Mouse (Mus musculus) lung, postnatal 14 days (tissue): ENCODE measurements around the gene Myo1d.

Experiments used
- DNase-seq: peaks from one replicate; pipeline ENCODE4 v3.0.0; 2021

Gene Myo1d

DNA sequence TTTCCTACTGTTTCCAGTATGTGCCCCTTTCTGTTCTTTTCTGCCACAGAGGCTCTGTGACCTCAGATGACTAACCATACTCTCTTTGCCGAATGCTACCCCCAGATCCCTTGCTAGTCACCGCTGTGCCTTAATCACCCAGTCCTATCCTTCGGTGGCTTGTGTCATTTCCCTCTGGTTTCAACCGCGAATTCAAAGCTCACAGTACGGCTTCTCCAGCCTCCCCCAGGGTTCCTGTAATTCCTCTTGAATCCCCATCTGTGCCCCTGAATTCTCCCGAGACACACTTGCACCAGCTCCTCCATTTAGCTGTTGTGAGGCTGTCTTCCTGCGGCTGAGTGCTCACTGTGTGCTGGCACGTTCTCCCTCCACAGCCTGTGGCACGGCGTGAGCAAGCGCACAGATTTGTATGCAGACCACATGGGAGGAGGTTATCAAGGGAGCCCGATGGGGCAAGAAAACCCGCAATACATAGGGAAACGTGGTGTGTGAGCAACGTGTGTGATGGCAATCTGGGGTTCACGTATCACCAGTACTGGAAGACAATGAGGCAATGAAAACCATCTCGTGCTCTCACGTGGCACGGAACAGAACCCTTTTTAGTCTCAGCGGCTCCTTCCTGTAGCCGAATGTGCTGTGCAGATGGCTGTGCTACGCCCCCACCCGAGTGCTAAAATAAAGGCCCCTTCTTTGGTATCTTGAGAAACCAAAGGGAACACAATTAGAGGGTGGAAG is 177.0 kb downstream of the Myo1d start:
- DNase-seq, result no peak

DNA sequence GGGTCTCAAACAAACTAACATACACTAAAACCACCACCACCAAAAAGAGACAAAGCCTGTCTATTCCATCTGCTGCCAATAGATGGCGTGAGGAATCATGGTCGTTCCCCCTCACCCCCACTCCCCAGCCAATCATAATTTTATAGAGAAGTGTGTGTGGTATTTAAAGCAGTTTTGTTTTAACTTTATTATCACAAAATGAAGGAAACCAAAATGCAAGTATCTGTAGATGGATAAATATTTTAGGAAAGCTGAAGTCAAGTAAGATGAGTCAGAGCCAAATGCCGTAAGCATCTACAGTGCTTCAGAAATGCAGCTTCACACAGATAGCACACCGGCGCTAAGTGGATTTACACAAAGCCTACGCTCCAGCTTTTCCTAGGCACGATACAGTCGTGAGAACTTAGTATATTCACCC is 177.8 kb downstream of the Myo1d start:
- no peak for DNase-seq

DNA sequence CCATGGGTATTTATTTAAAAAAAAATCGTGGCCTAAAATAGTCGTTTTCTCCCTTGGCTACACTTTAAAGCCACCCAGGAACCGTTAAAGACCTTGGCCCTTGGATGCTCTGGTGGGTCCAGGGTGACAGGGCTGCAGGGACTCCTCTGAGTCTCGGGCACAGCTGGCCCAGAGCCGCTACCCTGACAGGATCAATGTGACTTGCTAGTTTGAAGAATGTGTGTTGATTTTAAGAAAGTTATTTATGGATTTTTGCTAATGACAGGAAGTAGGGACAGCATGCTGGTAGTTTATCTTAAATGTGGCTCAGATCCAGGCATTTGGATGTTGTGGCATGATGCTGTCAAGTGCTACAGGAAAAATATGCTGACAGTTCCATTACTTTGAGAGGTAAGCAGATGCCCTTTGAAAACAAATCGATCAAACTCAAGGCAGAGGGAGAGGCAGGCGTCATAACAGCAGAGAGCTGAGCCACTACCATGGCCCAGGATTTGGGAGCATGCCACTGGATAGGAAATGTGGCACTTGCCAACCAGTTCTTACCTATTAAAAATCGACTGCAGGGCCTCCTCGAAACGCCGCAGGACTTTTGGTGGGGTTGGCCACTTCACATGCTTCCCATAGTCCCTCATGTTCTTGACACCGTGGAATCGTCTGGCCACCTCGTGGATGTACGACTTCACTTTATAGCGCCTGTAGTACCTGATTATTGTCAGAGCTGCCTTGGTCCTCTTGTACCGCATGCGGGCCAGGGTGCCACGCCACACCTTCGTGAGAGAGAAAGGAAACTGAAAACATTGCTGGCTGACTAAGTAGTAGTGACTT is 178.6 kb downstream of the Myo1d start:
- peak; percentile 3 for DNase-seq

DNA sequence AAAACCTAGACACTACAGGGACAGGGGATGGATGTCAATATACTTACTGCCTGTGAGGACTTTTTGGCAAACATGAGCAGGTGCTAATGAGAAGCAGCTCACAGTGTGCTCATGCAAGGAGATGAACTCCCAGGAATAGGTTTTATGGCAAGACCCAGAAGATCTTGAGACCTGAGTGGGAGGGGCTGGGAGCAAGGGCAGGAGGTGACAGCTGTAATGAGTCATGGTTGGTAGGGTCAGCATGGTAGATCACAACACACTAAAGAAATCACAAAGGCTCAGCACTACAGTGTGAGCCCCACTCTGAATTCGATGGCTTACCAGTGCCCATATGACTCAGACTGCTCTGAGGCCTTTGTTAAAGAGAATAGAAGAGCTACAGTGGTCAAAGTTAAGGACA is 184.3 kb downstream of the Myo1d start:
- DNase-seq, result no peak

DNA sequence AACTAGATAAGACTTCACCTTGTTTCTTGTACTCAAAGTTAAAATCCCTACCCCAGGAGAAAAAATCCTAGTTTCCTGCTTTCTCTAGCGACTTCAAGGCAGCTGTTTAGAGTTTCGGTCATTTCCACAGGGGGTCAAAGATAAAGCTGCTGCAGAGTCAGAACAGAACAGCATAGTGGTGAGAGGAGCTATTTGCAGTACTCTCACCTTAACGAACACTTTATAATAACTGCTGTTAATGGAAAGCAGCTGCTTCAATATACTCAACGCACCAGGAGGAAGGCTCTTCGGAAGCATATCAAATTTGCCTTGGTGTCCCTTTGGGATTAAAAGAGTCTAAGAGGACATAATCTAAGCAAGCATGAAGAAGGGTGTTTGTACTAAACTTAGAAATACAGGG is 190.4 kb downstream of the Myo1d start:
- DNase-seq, result no peak

DNA sequence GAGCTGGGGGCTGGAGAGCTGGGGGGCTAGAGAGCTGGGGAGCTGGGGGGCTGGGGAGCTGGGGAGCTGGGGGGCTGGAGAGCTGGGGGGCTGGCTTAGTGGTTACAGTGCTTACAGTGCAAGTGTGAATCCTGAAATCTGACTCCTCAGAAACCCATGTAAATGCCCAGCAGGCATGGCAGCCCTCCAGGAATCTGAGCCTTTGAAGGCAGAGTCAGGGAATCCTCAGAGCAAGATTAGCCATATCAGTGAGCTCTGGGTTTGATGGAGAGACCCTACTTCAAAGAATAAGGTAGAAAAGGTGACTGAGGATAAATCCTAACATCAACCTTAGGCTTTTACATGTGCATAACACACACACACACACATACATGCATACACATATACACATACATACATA is 194.1 kb downstream of the Myo1d start:
- DNase-seq, result no peak

DNA sequence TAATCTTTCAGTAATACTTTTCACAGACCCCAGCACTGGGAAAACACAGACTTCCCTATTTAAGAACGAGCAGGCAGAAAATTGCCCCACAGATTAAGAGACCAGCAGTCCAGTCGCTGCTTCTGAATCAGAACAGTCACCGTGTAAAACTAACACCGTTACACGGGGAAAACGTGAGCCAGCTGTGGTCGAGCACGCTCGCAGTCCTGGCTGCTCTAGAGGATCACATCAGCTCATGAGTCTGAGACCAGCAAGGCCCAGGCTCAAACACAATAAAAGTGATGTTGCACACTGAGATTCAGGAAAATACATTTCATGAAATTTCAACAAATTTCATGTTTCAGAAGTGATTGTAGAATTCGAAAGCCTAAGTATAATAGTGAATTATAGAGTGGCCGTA is 194.6 kb downstream of the Myo1d start:
- no peak for DNase-seq

DNA sequence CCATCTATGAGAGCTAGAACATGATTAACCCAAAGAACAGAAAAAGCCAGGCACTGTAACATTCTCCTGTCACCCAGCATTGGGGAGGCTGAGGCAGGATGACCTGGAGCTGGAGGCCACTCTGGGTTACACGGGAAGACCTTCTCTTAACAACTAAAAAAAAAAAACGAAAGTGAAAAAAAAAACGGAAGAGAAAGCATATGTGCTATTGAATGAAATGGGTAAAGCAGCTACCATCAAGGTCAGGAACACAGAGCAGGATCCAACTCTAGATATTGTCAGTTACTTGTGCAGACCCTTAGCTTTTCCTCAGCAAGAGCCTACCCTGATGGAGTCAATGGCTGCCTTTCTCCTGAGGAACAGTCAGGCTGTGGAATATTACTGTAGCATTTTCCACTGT is 199.3 kb downstream of the Myo1d start:
- DNase-seq, result no peak

DNA sequence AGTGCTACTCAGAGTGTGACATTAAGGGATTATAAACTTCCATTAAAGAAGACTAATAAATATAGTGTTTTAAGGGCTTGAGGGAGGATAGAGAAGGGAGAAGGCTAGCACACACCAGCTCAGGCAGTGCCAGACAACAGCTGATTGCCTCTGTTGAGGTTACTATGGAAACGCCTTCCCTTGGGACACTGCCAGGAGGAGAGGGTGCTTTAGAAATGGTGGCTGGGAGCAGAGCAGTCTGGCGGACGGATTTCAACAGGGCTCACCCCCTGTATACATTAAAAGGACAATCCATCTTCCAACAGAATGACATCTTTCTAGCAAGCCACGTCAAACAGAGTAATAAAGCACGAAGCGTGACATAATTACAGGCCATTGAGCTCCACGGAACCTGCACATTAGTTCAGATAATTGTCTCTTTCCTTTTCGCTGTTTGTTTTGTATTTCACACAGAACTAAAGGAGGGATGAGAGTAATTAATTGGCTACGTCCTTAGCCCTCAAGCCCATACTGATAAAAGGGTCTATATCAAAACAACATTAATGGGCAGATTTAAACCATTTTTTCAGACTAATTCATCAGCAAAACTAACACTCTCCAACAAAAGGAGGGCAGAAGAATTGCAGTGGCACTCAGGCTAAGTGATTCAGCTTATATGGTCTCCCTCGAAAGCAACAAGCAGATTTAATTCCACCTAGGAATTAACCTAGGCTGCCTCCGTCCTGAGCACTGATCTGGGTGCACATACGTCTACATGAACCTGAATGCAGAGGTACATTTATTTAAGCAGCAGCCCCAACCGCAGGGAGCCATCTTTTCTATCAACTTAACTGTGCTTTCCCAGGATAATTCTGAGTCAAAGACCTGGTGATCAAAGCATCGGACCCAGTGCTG is 201.8 kb downstream of the Myo1d start:
- DNase-seq, result peak; percentile 79

DNA sequence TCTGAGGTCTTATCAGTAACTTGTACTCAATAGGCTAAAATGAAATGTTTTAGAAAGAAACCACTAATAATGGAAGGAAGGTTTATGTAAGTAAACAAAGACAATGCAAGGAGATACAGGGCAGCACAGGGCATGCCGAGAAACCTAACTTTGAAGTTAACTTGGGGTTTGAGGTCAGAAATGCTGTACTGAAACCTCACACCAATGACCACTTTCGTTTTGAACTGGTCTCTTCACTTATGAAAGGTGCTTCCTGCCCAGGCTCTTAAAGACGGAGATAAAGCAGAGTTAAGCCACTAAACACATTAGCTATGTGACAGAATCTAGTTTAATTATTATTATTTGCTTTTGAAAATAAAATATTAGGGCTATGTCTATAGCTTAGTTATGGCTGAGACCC is 204.0 kb downstream of the Myo1d start:
- no peak for DNase-seq

DNA sequence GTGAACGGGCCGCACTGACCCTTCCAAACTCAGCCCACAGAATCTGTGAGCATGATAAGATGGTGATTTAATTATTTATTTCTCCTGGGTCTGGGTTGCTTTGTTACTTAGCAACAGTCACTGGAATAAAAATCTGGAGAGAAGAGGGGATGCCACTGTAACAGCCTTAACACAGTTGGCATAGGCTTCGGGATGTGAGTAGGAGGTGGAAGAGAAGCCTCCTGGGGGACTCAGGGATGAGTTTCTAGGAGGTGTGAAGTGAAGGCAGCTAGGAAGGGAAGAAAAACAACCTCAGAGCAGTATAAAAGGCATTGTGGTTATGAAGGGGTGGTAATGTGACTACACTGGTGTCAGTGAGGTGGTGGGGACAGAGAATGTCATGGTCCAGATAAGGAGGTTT is 213.5 kb downstream of the Myo1d start:
- DNase-seq, result no peak

DNA sequence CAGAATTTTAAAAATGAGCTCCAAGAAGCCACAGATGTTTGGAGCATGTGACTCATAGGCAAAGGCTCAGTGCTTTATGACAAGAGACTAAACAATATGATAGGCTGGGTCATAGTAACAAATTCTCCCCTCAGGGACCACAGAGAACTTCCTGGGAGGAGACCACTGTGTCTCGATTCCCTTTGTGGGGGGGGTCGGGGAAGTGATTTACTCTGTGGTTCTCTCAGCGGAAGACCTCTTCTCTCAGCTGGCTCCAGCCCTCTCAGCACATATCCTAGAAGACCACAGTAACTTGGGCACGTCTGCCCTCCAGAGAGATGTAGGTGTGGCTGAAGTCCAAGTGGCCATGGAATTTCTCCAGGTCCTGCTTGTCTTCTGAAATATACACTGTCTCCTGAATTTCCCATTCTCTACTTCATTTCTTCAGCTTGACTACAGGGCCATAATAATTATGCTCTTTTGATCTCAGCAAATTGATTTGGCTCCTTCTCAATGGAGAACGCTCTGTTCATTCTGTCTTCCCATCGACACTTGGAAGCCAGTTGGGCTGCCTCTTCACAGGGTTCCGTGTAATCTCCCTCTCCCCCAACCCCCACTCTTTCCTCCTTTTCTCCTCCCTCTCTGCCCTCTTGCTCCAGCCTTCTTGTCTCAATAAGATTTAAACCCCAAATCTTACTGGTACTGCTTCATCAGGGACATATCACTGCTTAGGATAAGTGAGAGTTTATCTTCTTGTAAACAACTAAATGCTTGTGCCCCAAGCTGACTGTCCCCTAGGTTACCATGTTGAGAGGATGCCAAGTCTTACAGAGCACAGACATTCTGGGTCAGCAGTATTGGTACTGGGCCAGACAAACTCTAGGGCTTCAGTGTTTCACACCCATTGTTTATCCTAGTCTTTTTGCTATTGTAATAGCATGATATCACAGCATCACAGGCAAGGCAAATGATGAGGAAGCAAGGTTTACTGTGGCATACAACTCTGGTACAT is 214.6 kb downstream of the Myo1d start:
- DNase-seq, result peak; percentile 39

DNA sequence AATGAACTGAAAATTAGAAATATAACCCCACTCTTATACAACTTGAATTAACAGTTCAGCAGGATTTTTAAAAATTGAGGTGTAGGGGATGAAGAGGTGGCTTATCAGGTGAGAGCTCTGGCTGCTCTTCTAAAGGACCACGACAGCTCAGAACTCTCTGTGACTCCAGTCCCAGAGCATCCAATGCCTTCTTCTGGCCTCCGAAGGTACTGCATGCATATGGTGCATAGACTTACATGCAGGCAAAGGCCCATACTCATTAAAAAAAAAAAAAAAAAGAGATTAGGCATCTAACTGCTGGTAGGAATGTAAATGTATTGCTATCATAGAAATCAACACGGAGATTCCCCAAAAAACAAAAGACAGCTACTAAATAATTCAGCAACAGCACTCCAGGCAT is 217.3 kb downstream of the Myo1d start:
- peak; percentile 6 for DNase-seq

DNA sequence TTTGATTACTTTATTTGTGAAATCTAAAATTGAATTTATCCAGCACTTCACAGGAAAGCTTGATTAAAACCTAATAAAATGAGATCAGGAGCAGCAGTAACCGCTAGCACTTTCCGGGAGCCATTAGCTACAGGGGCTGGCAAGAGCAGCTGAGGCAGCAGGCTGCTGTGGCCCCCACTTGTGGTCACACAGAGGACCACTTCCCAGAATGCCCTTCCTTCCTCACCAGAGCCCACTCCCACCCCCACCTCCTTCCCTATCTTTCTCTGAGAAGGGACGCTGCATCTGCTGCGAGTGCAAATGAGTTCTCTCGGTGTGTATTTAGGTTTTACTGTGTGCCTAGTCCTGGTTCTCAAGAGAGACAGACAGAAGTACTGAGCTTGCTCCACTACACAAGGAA is 219.1 kb downstream of the Myo1d start:
- DNase-seq, result no peak

DNA sequence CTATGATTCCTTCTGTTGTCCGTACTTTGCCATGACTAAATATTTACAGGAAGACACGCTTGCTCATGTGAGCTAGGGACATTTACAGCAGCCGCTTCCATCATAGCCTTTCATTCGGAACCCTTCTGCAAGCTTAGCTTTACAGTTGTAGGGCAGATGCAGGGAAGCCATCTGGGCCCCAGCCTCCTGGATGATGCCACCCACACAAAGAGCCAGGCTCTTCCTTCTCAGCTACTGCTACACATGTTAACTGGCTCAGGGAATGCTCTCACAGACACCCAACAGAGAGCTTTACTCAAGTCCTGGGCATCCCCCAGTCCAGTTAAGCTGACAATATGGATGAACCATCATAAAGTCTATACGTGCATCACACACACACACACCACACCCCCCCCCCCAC is 224.4 kb downstream of the Myo1d start:
- no peak for DNase-seq

DNA sequence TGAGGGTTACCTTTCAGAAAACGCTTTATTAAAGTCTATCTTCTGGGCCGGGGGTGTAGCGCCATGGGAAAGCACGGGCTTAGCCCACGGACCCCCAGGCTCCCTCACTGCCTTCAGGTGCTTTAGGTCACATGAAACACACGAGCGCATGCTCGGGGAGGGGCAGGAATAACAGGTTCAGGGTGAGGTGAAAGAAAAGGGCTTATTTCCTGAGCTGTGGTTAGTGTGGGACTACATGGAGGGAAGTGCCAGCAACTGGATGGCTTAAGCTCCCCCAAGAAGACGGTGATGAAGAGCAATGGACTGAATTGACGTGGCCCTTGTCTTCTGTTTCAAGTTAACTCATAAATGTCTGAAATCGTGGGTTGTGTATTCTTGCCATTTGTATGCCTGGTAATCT is 226.8 kb downstream of the Myo1d start:
- DNase-seq, result no peak

DNA sequence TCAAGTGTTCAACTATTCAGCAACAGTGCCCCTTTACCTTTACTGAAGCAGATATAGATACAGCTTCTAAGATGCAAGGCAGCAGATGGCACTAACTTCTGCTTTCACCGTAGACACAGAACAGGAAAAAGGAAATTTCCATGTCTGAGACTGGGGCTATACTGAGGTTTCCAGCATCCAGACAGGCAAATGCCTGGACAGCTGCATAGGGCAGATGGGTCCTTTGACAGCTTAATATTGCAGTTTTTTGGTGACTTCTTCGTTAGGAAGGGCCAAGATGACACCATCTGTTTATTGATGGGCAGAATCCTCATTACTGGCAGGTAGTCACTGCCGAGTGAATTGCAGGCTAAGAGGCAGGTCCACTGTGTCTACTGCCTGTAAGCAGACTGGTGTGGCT is 228.2 kb downstream of the Myo1d start:
- DNase-seq, result no peak

DNA sequence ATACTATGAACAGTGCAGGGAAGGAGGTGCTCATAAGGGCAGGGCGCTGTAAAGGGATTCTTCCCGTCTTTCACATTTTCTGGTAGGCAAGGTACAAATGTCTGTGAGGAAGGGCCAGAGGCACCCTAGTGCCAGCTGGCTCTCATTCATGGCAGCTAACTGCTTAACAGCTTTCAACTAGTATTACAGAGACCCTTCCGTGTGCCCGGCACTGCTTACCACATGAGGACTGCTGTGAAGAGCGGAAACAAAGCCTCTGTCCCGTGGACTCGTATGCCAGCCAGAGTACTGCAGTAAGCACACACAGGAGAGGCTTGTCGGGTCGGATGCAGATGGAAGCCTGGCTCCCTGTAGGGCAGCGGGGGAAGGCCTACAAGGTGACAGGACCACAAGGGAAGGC is 229.6 kb downstream of the Myo1d start:
- DNase-seq, result no peak

DNA sequence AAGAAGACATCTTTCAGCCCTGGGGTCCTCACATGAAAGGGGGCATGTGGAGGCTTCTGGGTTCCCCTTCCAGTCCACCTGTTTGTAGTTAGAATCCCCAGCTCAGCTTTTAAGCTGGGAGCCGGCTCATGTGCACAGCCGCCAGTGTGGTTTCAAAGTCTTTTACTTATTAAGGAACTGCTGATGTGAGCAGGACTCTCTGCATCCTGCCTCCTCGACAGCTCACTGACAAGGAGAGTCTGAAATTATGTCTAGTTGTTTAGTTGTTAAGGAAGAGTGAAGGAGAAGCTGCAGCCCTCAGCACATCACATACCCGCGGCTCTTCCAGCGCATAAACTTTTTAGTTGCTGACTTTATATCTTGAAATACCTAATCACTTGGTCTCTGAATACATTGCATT is 230.0 kb downstream of the Myo1d start:
- no peak for DNase-seq

DNA sequence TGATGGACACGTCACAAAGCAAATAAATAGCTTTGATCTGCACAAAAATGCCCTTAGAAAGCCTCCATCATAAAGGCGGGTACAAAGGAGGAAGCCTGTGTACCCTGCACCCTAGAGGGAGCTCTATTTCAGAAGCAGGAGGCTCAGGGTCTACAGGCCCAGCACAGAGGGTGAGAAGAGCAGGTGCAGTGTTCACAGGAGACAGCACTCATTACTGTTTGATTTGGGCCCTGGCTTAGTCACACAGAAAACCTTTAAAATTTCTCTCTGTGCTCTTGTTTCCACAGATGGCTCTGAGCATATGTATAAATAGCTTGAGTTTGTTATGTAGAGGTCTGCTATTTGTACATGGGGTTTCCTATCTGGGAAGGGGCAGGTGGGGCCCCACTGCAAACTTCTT is 233.6 kb downstream of the Myo1d start:
- DNase-seq, result no peak

DNA sequence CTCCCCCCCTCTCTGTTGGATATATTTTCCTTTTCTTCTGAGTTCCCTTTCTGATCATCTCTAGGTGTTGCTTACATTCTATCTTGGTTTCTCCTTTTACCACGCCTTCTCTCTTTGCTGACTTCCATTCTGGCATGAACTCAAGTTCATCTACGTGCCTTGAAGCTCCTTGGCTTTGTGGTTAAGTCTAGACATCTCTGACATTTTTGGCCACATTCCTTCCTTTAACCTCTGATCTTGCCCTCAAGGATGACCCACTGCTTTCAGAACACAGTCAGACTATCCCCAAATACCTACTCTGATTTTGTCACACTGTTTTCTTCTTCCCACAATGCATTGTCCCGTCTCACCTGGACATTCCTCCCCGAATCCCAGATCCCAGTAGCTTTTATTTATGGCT is 240.8 kb downstream of the Myo1d start:
- no peak for DNase-seq

DNA sequence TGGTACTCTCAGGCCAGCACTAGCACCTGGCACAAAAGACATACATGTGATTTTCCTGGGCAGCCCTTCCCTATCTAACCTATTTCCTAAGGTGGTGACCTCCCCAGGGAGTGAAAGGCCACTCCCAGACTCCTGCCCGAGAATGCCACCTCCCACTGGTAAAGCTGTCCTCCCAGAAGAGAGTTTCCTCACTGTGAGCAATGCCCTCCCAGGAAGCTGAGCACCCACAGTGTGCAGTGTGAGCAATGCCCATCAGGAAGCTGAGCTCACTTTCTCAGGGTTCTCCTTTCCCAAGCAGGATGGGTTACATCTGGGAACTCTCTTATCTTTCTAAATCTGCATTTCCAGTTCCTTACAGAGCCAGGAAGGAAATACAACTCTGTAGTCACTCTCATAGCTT is 246.9 kb downstream of the Myo1d start:
- DNase-seq, result no peak
